Mouse (Mus musculus): ENCODE results near the gene Eml3.
"Not testable (repeated sequence)": the region's sequence is repeated elsewhere in the genome, so short reads cannot be mapped to it uniquely, and the experiment has no call there.

The Eml3 gene

GRCm38 (mm10) chr19:8929224-8930088, at the start of gene Eml3, which contains the start of gene Rom1:
Gene Eml3 (plus strand): TSS chr19:8929552.
Gene Rom1 (minus strand): TSS chr19:8929356.
- peak; percentile 96 for DNase-seq

GRCm38 (mm10) chr19:8880311-8881033, 48.9 kb upstream of the Eml3 start, which contains the start of gene Uqcc3:
Gene Uqcc3 (minus strand): TSS chr19:8880923.
- DNase-seq: peak; percentile 93

DNA sequence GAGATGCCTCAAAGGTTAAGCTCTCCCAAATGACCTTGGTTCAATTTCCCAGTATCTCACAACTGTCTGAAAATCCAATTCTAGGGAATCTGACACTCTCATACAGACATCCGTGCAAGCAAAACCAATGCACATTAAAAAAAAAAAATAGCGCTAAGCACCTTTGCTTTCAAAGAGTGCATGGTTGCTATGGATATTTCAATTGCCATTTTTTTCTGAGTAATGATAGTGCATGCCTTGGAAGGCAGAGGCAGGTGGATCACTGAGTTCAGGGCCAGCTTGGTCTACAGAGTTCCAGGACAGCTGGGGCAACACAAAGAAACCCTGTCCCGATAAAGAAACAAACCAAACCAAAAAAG, 48.3 kb upstream of the Eml3 start:
- no peak for DNase-seq

GRCm38 (mm10) chr19:8883616-8884015, 45.7 kb upstream of the Eml3 start, which contains the start of the genes Lbhd1 and Gm49403:
Gene Lbhd1 (plus strand): TSS chr19:8883732.
Gene Gm49403 (plus strand): TSS chr19:8883930.
- no peak for DNase-seq

DNA sequence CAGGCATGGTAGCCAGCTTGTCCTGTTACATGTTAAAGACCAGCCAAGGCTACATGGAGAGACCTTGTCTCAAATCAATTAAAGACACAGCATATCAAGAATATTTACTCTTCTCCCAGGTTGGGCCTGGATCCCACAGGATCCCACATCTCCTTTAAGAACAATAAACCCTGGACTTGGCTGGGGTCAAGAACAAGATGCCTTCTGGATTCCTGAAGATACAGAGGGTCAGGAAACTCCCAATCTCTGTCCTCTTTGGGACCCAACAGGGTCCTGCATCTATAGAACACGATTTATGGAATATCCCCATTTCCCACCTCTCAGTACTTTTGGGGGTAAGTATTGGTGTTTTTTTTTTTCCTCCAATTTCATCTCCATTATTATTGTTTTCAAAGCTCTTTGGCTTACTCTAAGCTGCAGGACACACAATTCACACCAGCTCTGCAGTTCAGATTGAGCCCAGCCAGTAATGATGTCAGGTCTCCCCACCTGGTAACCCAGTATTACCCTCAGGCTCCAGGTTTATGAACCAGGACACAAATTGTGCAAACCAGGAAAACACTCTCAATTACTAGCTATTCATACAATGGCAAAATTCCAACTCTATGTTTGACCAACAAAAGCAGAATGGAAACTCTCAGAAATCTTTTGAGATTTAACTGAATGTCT, 42.3 kb upstream of the Eml3 start:
- no peak for DNase-seq

GRCm38 (mm10) chr19:8887585-8888463, 41.5 kb upstream of the Eml3 start:
- DNase-seq: no peak

GRCm38 (mm10) chr19:8888511-8889385, 40.6 kb upstream of the Eml3 start, which contains the start of the genes 1810009A15Rik and Gm49416:
Gene 1810009A15Rik (plus strand): TSS chr19:8888853.
Gene Gm49416 (plus strand): TSS chr19:8888926.
- DNase-seq: peak; percentile 96

GRCm38 (mm10) chr19:8892829-8893766, 36.3 kb upstream of the Eml3 start, which contains the start of gene Ints5:
Gene Ints5 (plus strand): TSS chr19:8893005.
- peak; percentile 88 for DNase-seq

DNA sequence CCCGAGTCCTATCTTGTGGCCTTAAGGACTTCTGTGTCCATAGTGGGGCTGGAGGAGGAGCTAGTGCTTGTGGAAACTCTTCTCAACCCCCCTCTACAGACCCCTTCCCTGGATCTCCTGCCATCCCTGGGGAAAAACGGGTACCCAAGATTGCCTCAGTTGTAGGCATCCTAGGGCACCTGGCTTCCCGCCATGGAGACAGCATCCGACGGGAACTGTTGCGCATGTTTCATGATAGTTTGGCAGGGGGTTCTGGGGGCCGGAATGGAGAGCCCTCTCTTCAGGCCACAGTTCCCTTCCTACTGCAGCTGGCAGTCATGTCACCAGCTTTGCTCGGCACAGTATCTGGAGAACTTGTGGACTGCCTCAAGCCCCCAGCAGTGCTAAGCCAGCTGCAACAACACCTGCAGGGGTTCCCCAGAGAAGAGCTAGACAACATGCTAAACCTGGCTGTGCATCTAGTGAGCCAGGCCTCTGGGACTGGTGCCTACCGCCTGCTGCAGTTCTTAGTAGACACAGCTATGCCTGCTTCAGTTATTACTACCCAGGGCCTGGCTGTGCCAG, 33.9 kb upstream of the Eml3 start:
- no peak for DNase-seq

DNA sequence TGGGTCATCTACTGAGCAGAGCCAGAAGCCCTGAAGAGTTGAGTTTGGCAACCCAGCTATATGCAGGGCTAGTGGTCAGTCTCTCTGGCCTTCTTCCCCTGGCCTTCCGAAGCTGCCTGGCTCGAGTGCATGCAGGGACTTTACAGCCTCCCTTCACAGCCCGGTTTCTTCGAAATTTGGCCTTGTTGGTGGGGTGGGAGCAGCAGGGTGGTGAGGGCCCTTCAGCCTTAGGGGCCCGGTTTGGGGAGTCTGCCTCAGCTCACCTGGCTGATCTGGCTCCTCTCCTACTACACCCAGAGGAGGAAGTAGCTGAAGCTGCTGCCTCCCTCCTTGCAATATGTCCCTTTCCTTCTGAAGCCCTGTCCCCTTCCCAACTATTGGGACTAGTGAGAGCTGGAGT, 33.1 kb upstream of the Eml3 start:
- not testable (repeated sequence) for DNase-seq

DNA sequence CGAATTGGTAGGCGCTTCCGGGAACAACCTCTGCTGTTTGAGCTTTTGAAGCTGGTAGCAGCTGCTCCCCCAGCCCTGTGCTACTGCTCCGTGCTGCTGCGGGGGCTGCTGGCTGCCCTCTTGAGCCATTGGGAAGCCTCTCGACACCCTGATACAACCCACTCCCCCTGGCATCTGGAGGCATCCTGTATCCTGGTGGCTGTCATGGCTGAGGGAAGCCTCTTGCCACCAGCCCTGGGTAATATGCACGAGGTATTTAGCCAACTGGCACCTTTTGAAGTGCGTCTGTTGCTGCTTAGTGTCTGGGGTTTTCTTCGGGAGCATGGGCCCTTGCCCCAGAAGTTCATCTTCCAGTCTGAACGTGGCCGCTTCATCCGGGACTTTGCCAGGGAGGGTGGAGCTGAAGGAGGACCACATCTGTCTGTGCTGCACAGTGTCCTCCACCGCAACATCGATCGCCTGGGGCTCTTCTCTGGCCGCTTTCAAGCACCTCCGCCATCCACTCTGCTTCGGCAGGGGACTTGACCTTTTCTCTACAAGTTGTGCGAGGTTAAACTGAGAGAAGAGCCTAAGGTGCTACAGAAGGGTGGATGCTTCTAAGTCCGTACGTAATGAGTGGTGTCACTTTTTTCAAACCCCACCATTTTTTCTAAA, 32.0 kb upstream of the Eml3 start:
- DNase-seq: peak; percentile 42

DNA sequence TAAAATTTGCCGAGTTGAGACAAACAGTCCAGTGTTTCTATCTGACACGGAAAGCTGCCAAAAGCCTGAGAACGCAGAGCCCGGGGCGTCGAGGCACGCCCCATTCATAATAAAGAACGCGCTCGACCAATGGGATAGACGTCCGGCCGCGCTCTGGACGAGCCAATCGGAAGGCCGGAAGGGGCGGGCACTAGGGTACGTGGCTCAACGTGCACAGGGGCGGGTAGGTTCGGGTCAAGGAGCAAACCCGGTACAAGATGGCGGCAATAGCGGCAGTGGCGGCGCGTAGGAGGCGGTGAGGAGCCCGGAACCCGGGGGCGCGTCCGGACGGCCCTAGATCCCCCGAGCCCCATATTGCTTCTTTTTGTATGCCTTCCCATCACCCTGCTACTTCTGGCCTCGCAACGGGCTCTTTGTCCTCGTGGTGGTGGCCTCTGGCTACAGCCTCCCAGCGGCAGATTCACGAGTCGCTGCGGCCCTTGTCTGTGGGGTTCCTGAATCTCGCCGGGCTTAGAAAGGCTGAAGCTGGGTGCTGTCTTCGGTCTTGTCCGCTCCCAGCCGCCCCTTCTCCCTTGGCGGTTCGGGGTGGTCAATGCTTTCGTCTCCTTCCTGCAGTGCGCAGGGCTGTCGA, 31.4 kb upstream of the Eml3 start, which contains the start of gene Ganab:
TSS of gene Ganab (plus strand) at position 207 of the 631 bp plus-strand sequence.
- peak; percentile 95 for DNase-seq

GRCm38 (mm10) chr19:8898576-8898975, 30.8 kb upstream of the Eml3 start:
- peak; percentile 35 for DNase-seq

- no peak for DNase-seq
Measured at GRCm38 (mm10) chr19:8899079-8899478, 30.3 kb upstream of the Eml3 start.

DNA sequence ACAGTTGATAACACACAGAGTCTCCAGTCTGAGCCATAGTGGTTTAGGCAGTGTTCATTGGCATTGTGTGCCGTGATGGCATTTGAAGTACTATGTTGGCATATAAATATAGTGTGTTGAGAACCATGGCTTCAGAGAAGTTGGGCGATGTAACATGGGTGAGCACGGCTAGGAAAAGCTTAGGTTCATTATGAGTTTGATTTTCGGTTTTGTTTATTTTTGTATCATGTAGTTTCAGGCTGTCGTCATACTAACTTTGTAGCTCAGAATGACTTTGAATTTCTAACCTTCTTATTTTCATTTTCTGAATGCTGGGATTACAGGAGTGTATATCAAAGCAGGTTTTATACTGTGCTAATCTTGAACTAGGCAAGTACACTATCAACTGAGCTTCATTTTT, 25.9 kb upstream of the Eml3 start:
- no peak for DNase-seq

GRCm38 (mm10) chr19:8908531-8908930, 20.8 kb upstream of the Eml3 start:
- DNase-seq: no peak

DNA sequence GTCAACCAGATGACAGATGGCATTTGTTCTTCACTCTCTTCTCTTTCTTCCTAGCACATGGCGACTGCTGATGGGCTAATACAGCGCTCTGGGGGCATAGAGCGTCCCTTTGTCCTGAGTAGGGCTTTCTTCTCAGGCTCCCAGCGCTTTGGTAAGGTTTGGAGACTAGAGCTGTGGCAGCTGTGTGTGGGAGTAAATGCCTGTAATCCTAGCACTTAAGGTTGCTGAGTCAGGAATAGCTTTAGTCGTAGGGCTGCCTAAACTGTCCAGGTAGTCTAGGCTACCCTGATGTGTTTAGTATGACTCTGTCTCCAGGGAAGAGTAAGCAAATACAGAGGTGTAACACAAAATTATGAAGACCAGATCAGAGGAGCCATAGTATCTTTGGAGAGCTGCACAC, 17.5 kb upstream of the Eml3 start:
- DNase-seq: no peak

DNA sequence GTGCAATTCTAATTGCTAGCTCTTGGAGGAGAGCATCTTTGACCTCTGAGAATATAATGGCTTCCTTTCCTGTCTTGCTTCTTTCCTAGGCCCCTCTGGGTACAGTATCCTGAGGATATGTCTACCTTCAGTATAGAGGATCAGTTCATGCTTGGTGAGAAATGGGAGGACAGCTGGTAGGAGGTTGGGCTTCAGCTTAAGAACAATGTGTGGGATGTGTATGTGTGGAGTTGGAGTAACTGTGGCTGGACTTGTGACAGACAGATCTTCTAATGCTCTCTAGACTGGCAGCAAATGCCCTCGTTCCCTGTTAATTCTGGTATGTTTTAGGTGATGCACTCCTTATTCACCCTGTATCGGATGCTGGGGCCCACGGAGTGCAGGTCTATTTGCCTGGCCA, 15.1 kb upstream of the Eml3 start:
- no peak for DNase-seq
